Mouse (Mus musculus) E14TG2a.4 (cell line): ENCODE data around the gene Zfp326.
A peak's percentile ranks its signal among the peaks of the same experiment; 100 is the strongest.

Source experiments
- CTCF ChIP-seq: conservative IDR thresholded peaks from 2 replicates; pipeline ENCODE4 v1.5.1; 2014; ENCODE audit warnings: low read length
- NANOG ChIP-seq: IDR thresholded peaks from 2 replicates; pipeline ENCODE4 v1.6.1; 2014; ENCODE audit warnings: borderline replicate concordance, low read length, mixed read lengths
- POU5F1 ChIP-seq: IDR thresholded peaks from 2 replicates; pipeline ENCODE4 v1.6.1; 2014; ENCODE audit warnings: low read length, borderline replicate concordance

DNA sequence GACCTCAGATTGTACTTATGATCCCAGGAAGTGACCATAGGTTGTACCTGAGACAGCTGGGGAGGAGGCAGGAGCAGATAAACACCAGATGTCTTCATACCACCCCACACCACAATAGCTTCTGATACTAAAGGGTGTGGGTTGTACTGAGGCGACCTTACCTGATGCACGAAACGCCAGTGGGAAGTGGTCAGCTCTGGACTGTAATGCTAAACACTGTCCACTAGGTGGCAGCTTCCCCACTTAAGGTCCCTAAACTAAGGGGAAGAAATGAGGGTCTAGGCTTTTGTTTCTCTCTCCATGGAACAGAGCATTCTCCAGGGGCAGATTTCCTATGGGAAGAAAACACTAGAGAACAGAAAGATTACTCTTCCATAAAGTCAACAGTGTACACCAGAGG is 53.9 kb downstream of the Zfp326 start:
- TF ChIP-seq CTCF = peak; percentile 72
- no peak for TF ChIP-seq NANOG
- no peak for TF ChIP-seq POU5F1
